Mouse (Mus musculus): ENCODE measurements around the gene Pgrmc2. TPM values are rescaled to one million over a fixed set of nuclear protein-coding genes. Genes with fewer than 3 reads are reported as not detected.

The Pgrmc2 gene
- polyA plus RNA-seq, 1 experiment from 2014 or later, result 28.9 TPM

DNA sequence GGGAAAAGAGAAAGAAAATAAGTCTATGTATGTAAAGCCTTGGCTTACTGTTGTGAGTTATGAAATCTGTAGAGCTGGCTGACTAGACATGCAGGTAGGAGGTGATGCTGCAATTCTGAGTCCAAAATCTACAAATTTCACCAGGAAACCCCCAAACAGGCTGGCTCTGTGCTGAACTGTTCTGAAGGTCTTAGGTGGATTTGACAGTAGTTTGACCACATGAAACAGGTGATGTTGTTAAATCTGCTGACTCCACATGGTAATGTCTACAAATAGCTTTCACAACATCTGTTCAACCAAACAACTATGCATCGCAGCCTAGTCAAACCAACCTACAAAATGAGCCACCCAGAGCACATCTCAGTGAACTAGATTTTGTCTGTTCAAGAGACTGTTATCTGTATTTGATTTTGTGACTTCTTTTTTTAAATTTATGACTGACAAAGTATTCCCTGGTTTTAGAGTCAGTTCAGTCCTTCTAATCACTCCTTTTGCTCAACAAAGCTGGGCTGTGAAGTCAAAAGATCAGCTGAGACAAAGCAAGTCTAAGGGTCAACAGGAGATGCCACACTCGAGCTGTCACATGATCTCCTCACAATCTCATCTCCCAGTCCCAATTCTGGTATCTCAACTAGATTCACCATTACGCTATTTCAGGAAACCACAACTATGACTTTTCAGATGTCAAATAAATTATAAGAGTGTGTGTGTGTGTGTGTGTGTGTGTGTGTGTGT, 20.8 kb downstream of the Pgrmc2 start:
- Histone ChIP-seq H3K27me3 (ENCODE audit: control insufficient read depth, insufficient read depth, low read length) (no peaks in the 10 kb centered on the region), H3K9ac (ENCODE audit: low read length) (no peak overlapping the region), H3K36me3 (ENCODE audit: control insufficient read depth, insufficient read depth, low read length) (no peaks in the 10 kb centered on the region), H3K27ac (ENCODE audit: low read depth, low read length) (no peak overlapping the region), H3K4me1 (replicated peaks; ENCODE audit: control insufficient read depth, insufficient read depth, low read length) (no peaks in the 10 kb centered on the region), H3K4me3 (ENCODE audit: low read depth, low read length) (no peak overlapping the region), H3K9me3 (ENCODE audit: control insufficient read depth, low read length) (no peaks in the 10 kb centered on the region), H3K4me2 (ENCODE audit: low read depth, low read length, severe bottlenecking) (no peak overlapping the region)
- no peak for ATAC-seq (replicated peaks; ENCODE audit: low FRiP score)
- 95% methylated on average over 3 of the region's 3 CpGs for WGBS
- no peak for DNase-seq (ENCODE audit: low spot score)

DNA sequence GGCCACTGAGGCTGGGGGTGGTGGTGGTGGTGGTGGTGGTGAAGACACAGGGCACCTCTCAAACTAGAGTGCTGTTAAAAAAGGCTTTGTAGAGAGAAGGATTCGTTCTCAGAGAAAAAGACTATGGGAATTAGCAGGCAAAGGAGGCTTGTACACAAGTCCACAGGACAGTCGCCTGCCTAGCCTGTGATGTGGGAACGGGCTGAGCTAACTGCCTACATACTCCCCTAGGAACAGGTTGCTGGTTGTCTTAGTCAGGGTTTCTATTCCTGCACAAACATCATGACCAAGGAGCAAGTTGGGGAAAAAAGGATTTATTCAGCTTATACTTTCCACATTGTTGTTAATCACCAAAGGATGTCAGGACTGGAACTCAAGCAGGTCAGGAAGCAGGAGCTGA, 23.6 kb downstream of the Pgrmc2 start:
- Histone ChIP-seq H3K4me2 (ENCODE audit: low read depth, low read length, severe bottlenecking) (no peak overlapping the region), H3K27ac (ENCODE audit: low read depth, low read length) (no peak overlapping the region), H3K9ac (ENCODE audit: low read length) (no peak overlapping the region), H3K27me3 (ENCODE audit: control insufficient read depth, insufficient read depth, low read length) (no peaks in the 10 kb centered on the region), H3K36me3 (ENCODE audit: control insufficient read depth, insufficient read depth, low read length) (no peaks in the 10 kb centered on the region), H3K4me3 (ENCODE audit: low read depth, low read length) (no peak overlapping the region), H3K4me1 (replicated peaks; ENCODE audit: control insufficient read depth, insufficient read depth, low read length) (no peaks in the 10 kb centered on the region), H3K9me3 (ENCODE audit: control insufficient read depth, low read length) (no peaks in the 10 kb centered on the region)
- ATAC-seq (replicated peaks; ENCODE audit: low FRiP score) (no peak), DNase-seq (ENCODE audit: low spot score) (no peak)
- WGBS, result 86% methylated on average over 3 of the region's 3 CpGs

DNA sequence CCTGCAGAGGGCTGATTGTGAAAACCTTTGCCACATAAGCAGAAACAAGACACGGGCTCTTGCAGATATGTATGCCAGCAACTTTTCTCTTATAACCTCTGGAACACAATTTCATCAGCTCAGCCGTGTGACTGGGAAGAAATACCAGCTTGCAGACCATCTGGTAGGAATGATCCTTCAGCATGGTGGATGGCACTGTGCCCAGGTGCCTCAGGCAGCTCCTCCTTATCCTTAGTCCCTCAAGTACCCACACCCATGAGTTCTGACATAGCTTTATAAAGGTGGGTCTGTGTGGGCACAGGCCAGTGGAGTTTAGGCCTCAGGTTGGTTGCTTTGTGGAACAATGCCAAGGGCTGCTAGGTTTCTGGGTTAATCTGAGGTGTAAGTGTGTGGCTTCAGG, 24.5 kb downstream of the Pgrmc2 start:
- WGBS, result 91% methylated on average over 2 of the region's 2 CpGs
- H3K36me3 ChIP-seq (ENCODE audit: control insufficient read depth, insufficient read depth, low read length), result no peaks in the 10 kb centered on the region
- H3K27me3 ChIP-seq (ENCODE audit: control insufficient read depth, insufficient read depth, low read length), result no peaks in the 10 kb centered on the region
- no peak overlapping the region for H3K27ac ChIP-seq (ENCODE audit: low read depth, low read length)
- no peak overlapping the region for H3K4me3 ChIP-seq (ENCODE audit: low read depth, low read length)
- no peak for ATAC-seq (replicated peaks; ENCODE audit: low FRiP score)
- no peak for DNase-seq (ENCODE audit: low spot score)
- H3K4me1 ChIP-seq (replicated peaks; ENCODE audit: control insufficient read depth, insufficient read depth, low read length), result no peaks in the 10 kb centered on the region
- H3K9me3 ChIP-seq (ENCODE audit: control insufficient read depth, low read length), result no peaks in the 10 kb centered on the region
- no peak overlapping the region for H3K9ac ChIP-seq (ENCODE audit: low read length)
- H3K4me2 ChIP-seq (ENCODE audit: low read depth, low read length, severe bottlenecking), result no peak overlapping the region

DNA sequence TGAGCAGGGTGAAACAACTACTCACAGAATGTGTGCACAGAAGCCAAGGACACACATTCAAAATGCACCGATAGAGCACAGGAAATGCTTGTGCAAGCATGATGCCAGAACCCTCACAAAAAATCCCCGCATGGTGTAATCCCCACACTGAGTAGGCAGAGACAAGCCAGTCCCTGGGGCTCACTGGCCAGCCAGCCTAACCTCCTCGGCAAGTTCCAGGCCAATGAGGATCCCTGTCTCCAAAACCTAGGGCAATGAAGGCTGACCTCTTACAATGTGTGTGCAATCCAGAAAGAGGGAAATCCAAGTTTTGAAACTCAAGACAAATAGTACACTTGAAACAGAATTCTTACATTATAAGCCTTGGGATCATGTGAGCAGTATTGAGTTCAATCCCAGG, 29.5 kb downstream of the Pgrmc2 start:
- Histone ChIP-seq H3K4me3 (ENCODE audit: low read depth, low read length) (no peak overlapping the region), H3K4me2 (ENCODE audit: low read depth, low read length, severe bottlenecking) (no peak overlapping the region), H3K36me3 (ENCODE audit: control insufficient read depth, insufficient read depth, low read length) (no peaks in the 10 kb centered on the region), H3K27ac (ENCODE audit: low read depth, low read length) (no peak overlapping the region), H3K4me1 (replicated peaks; ENCODE audit: control insufficient read depth, insufficient read depth, low read length) (no peaks in the 10 kb centered on the region), H3K27me3 (ENCODE audit: control insufficient read depth, insufficient read depth, low read length) (no peaks in the 10 kb centered on the region), H3K9ac (ENCODE audit: low read length) (no peak overlapping the region), H3K9me3 (ENCODE audit: control insufficient read depth, low read length) (no peaks in the 10 kb centered on the region)
- DNase-seq (ENCODE audit: low spot score), result no peak
- 87% methylated on average over 3 of the region's 3 CpGs for WGBS
- ATAC-seq (replicated peaks; ENCODE audit: low FRiP score), result no peak

DNA sequence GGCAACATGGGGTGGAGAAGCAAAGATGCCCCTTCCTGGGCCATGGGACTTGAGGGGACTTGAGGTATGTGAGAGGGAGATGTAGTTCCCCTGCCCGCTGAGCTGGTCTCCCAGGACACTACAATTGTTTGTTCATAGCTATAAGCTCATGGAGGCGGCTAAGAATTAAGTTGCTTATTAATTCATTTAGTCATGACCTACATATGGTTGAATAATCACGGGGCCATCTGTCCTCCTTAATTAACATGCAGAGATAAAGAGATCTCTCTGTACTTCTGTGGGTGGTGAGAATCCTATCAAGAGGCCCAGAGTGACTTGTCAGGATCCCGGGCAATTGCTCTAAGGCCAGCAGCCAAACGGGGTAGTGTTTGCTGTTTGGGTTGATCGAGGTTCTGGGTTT, 35.0 kb downstream of the Pgrmc2 start:
- 84% methylated on average over 6 of the region's 6 CpGs for WGBS
- no peak for DNase-seq (ENCODE audit: low spot score)
- no peaks in the 10 kb centered on the region for H3K36me3 ChIP-seq (ENCODE audit: control insufficient read depth, insufficient read depth, low read length)

DNA sequence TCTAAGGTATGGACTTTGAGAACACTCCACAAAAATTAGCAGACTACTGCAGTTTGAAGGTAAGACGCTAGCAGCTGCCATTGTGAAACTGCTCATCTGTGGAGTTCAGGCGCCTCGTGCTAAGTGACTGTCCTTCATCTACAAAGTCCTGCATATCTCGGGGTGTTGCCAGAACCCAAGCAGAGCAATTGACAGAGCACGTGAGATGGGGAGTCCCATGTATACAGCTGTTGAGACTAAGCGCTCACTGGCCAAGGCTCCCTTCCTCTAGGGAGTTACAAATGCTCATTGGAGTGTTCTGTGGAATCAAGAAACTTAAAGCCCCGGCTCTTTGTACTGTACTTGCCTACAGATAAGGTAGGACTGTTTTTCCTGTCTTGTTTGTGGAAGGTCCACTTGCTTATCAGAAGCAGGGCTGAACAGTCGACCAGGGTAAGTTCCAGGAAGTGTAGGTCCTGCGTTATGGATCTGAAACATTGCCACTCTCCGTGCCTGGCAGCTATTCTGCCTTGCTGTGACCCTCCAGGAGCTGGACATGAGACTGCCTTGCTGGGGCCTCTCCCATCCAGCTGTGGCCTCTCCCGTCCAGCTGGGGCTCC, 39.0 kb downstream of the Pgrmc2 start:
- DNase-seq (ENCODE audit: low spot score) (no peak), ATAC-seq (replicated peaks; ENCODE audit: low FRiP score) (no peak)
- no peak overlapping the region for H3K27ac ChIP-seq (ENCODE audit: low read depth, low read length)
- H3K27me3 ChIP-seq (ENCODE audit: control insufficient read depth, insufficient read depth, low read length), result no peaks in the 10 kb centered on the region
- no peak overlapping the region for H3K9ac ChIP-seq (ENCODE audit: low read length)
- H3K4me1 ChIP-seq (replicated peaks; ENCODE audit: control insufficient read depth, insufficient read depth, low read length), result no peaks in the 10 kb centered on the region
- no peaks in the 10 kb centered on the region for H3K9me3 ChIP-seq (ENCODE audit: control insufficient read depth, low read length)
- H3K4me2 ChIP-seq (ENCODE audit: low read depth, low read length, severe bottlenecking), result no peak overlapping the region
- H3K4me3 ChIP-seq (ENCODE audit: low read depth, low read length), result no peak overlapping the region
- no peaks in the 10 kb centered on the region for H3K36me3 ChIP-seq (ENCODE audit: control insufficient read depth, insufficient read depth, low read length)
- WGBS, result 79% methylated on average over 11 of the region's 11 CpGs

More for the DNA sequence above, 35.0 kb downstream of the Pgrmc2 start:
- Histone ChIP-seq H3K9me3 (ENCODE audit: control insufficient read depth, low read length) (no peaks in the 10 kb centered on the region), H3K4me2 (ENCODE audit: low read depth, low read length, severe bottlenecking) (no peak overlapping the region), H3K4me3 (ENCODE audit: low read depth, low read length) (no peak overlapping the region), H3K4me1 (replicated peaks; ENCODE audit: control insufficient read depth, insufficient read depth, low read length) (no peaks in the 10 kb centered on the region), H3K27me3 (ENCODE audit: control insufficient read depth, insufficient read depth, low read length) (no peaks in the 10 kb centered on the region), H3K9ac (ENCODE audit: low read length) (no peak overlapping the region), H3K27ac (ENCODE audit: low read depth, low read length) (no peak overlapping the region)
- ATAC-seq (replicated peaks; ENCODE audit: low FRiP score), result no peak

DNA sequence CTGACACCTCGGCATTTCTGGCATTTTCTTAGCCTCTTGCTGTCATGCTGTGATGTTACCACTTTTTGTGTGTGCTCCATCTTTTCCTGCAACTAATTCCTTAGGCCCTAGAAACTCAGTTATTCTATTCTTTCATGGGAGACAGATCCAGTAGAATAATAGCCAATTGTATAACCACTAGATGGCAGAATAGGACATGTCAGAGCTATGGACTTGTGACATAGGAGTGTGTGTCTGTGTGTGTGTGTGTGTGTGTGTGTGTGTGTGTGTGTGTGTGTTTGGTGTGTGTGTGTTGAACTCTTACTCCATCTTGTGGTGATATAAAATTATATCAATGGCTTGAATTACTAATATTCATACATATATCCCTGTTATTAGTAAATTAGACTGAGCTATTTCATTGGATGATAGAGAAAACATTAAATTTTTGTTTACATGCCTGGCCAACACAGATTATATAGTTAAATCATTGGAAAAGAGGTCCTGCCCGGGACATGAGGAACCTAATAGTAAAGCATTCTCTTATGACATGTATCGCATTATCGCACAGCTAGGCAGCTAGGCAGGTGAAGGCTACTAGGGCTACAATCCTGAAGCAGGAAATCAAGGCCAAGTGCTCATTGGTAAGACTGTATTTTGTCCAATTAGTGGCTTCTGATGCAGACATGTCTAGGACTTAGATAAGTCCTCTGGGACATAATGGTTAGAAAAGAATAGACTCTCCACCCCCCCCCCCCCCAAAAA, 40.5 kb downstream of the Pgrmc2 start:
- 85% methylated on average over 4 of the region's 4 CpGs for WGBS
- ATAC-seq (replicated peaks; ENCODE audit: low FRiP score), result no peak
- DNase-seq (ENCODE audit: low spot score), result no peak
- Histone ChIP-seq H3K4me1 (replicated peaks; ENCODE audit: control insufficient read depth, insufficient read depth, low read length) (no peaks in the 10 kb centered on the region), H3K9ac (ENCODE audit: low read length) (no peak overlapping the region), H3K36me3 (ENCODE audit: control insufficient read depth, insufficient read depth, low read length) (no peaks in the 10 kb centered on the region), H3K4me3 (ENCODE audit: low read depth, low read length) (no peak overlapping the region), H3K4me2 (ENCODE audit: low read depth, low read length, severe bottlenecking) (no peak overlapping the region), H3K27ac (ENCODE audit: low read depth, low read length) (no peak overlapping the region), H3K9me3 (ENCODE audit: control insufficient read depth, low read length) (no peaks in the 10 kb centered on the region), H3K27me3 (ENCODE audit: control insufficient read depth, insufficient read depth, low read length) (no peaks in the 10 kb centered on the region)

DNA sequence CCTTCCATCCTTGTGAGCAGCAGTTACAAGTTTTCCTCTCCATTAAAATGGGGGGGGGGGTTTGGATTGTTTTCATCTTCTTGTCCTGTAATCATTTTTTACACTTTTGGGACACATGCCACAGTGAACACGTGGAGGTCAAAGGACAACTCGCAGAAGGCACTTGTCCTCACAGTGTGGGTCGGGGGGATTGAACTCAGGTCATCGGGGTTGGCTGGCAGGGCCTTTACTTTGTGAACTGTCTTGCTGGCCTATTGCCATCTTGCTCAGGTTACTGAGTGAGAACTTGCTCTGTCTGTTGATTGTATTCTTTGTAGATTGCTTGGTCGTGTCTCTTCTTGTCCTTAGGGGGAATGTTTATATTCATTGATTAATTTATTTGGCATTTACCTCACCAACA, 41.6 kb downstream of the Pgrmc2 start:
- Histone ChIP-seq H3K36me3 (ENCODE audit: control insufficient read depth, insufficient read depth, low read length) (no peaks in the 10 kb centered on the region), H3K27me3 (ENCODE audit: control insufficient read depth, insufficient read depth, low read length) (no peaks in the 10 kb centered on the region), H3K4me3 (ENCODE audit: low read depth, low read length) (no peak overlapping the region), H3K27ac (ENCODE audit: low read depth, low read length) (no peak overlapping the region), H3K4me1 (replicated peaks; ENCODE audit: control insufficient read depth, insufficient read depth, low read length) (no peaks in the 10 kb centered on the region), H3K9ac (ENCODE audit: low read length) (no peak overlapping the region), H3K4me2 (ENCODE audit: low read depth, low read length, severe bottlenecking) (no peak overlapping the region), H3K9me3 (ENCODE audit: control insufficient read depth, low read length) (no peaks in the 10 kb centered on the region)
- no peak for ATAC-seq (replicated peaks; ENCODE audit: low FRiP score)
- no peak for DNase-seq (ENCODE audit: low spot score)
- WGBS, result 82% methylated on average over 5 of the region's 5 CpGs

Data from forebrain, embryonic 11.5 days (tissue).